Mouse (Mus musculus): ENCODE data around the gene Ercc1. TPM values are rescaled to one million over a fixed set of nuclear protein-coding genes. Genes with fewer than 3 reads are reported as not detected.
A peak's percentile ranks its signal among the peaks of the same experiment; 100 is the strongest.

Ercc1 gene
- polyA plus RNA-seq, 1 experiment from 2014 or later, result 85.5 TPM

- ATAC-seq (ENCODE audit: insufficient number of reproducible peaks, low FRiP score, low TSS enrichment, low read depth), result no peak
- H3K4me2 ChIP-seq (replicated peaks), result no peak overlapping the region
- no peak overlapping the region for H3K9ac ChIP-seq
- no peaks in the 10 kb centered on the region for H3K36me3 ChIP-seq
- no peak overlapping the region for H3K4me3 ChIP-seq (replicated peaks)
- H3K27me3 ChIP-seq, result peaks cover 31% of the 10 kb centered on the region
- H3K4me1 ChIP-seq, result peaks cover 24% of the 10 kb centered on the region
- 83% methylated on average over 9 of the region's 9 CpGs for WGBS
- no peaks in the 10 kb centered on the region for H3K9me3 ChIP-seq (replicated peaks)
- no peak overlapping the region for H3K27ac ChIP-seq (replicated peaks)
Measured at GRCm38 (mm10) chr7:19402535-19403112, 58.0 kb downstream of the Ercc1 start.

GRCm38 (mm10) chr7:19403731-19404296 lies 59.2 kb downstream of the Ercc1 start, which contains the start of gene Klc3:
Klc3 (minus strand) TSS chr7:19404104.
- Histone ChIP-seq H3K4me1 (peaks cover 24% of the 10 kb centered on the region), H3K9me3 (replicated peaks) (no peaks in the 10 kb centered on the region), H3K27me3 (peaks cover 31% of the 10 kb centered on the region), H3K36me3 (no peaks in the 10 kb centered on the region), H3K27ac (replicated peaks) (no peak within 1 kb of the TSS), H3K4me3 (replicated peaks) (peak within 1 kb of the TSS; percentile 53), H3K9ac (peak within 1 kb of the TSS; percentile 26), H3K4me2 (replicated peaks) (peak within 1 kb of the TSS; percentile 90)
- peak; percentile 59 for ATAC-seq (ENCODE audit: insufficient number of reproducible peaks, low FRiP score, low TSS enrichment, low read depth)
- WGBS, result 1% methylated on average over 62 of the region's 62 CpGs

- no peaks in the 10 kb centered on the region for H3K9me3 ChIP-seq (replicated peaks)
- H3K36me3 ChIP-seq, result no peaks in the 10 kb centered on the region
- H3K27ac ChIP-seq (replicated peaks), result no peak within 1 kb of the TSS
- no peak for ATAC-seq (ENCODE audit: insufficient number of reproducible peaks, low FRiP score, low TSS enrichment, low read depth)
- H3K4me3 ChIP-seq (replicated peaks), result peak within 1 kb of the TSS; percentile 53
- H3K9ac ChIP-seq, result peak within 1 kb of the TSS; percentile 26
- H3K27me3 ChIP-seq, result peaks cover 31% of the 10 kb centered on the region
- 50% methylated on average over 7 of the region's 7 CpGs for WGBS
- peak within 1 kb of the TSS; percentile 90 for H3K4me2 ChIP-seq (replicated peaks)
- H3K4me1 ChIP-seq, result peaks cover 20% of the 10 kb centered on the region
Measured at GRCm38 (mm10) chr7:19404476-19404875, 59.9 kb downstream of the Ercc1 start, which contains the start of gene Ckm. Ckm (plus strand) TSS chr7:19404776.

GRCm38 (mm10) chr7:19405417-19405816 lies 60.8 kb downstream of the Ercc1 start:
- Histone ChIP-seq H3K4me3 (replicated peaks) (no peak overlapping the region), H3K27ac (replicated peaks) (no peak overlapping the region), H3K4me1 (peaks cover 14% of the 10 kb centered on the region), H3K4me2 (replicated peaks) (peak overlapping the region; percentile 28; the same call in 1 of the 2 replicates), H3K27me3 (peaks cover 31% of the 10 kb centered on the region), H3K9ac (no peak overlapping the region), H3K9me3 (replicated peaks) (no peaks in the 10 kb centered on the region), H3K36me3 (no peaks in the 10 kb centered on the region)
- WGBS, result 3% methylated on average over 19 of the region's 19 CpGs
- ATAC-seq (ENCODE audit: insufficient number of reproducible peaks, low FRiP score, low TSS enrichment, low read depth), result no peak

MicroRNA genes within 50 kb of the gene (microRNA counts, 519-probe panel; counts per million panel counts)
- not detected for microRNA mmu-miR-343

Small RNA genes within 50 kb of the gene (microRNA-seq; reads per million reads assigned to microRNA genes)
- gene Mir343 (ENCODE audit: borderline number of aligned reads), result not detected

Other genes starting within 250 kb of the Ercc1 start
- 1.9 and 2.3 TPM in 2 replicates for gene Gm4969, start 226.4 kb upstream of the Ercc1 start, polyA plus RNA-seq (2015; fragmentation: Nextera tagmentation; extraction: Ambion mirVana)
- gene Fbxo46, start 224.9 kb upstream of the Ercc1 start, polyA plus RNA-seq (2015; fragmentation: Nextera tagmentation; extraction: Ambion mirVana), result 14.7 and 16.3 TPM in 2 replicates
- 13.9 and 15.1 TPM in 2 replicates for gene Qpctl, start 195.5 kb upstream of the Ercc1 start, polyA plus RNA-seq (2015; fragmentation: Nextera tagmentation; extraction: Ambion mirVana)
- 139 and 140 TPM in 2 replicates for gene Snrpd2, start 195.1 kb upstream of the Ercc1 start, polyA plus RNA-seq (2015; fragmentation: Nextera tagmentation; extraction: Ambion mirVana)
- gene Gipr, start 178.7 kb upstream of the Ercc1 start, polyA plus RNA-seq (2015; fragmentation: Nextera tagmentation; extraction: Ambion mirVana), result 0.68 and 1.1 TPM in 2 replicates
- 10.4 and 12.8 TPM in 2 replicates for gene Eml2, start 168.4 kb upstream of the Ercc1 start, polyA plus RNA-seq (2015; fragmentation: Nextera tagmentation; extraction: Ambion mirVana)
- 1.7 and 1.9 TPM in 2 replicates for gene Gpr4, start 132.2 kb upstream of the Ercc1 start, polyA plus RNA-seq (2015; fragmentation: Nextera tagmentation; extraction: Ambion mirVana)
- 30.8 and 32.5 TPM in 2 replicates for gene Opa3, start 116.4 kb upstream of the Ercc1 start, polyA plus RNA-seq (2015; fragmentation: Nextera tagmentation; extraction: Ambion mirVana)
- 85.2 TPM in 2 replicates for gene Vasp, start 73.0 kb upstream of the Ercc1 start, polyA plus RNA-seq (2015; fragmentation: Nextera tagmentation; extraction: Ambion mirVana)
- gene Ppm1n, start 64.7 kb upstream of the Ercc1 start, polyA plus RNA-seq (2015; fragmentation: Nextera tagmentation; extraction: Ambion mirVana), result 0.14 and 0.41 TPM in 2 replicates
- gene Rtn2, start 62.2 kb upstream of the Ercc1 start, polyA plus RNA-seq (2015; fragmentation: Nextera tagmentation; extraction: Ambion mirVana), result 39.2 and 41.9 TPM in 2 replicates
- gene Fosb, start 34.7 kb upstream of the Ercc1 start, polyA plus RNA-seq (2015; fragmentation: Nextera tagmentation; extraction: Ambion mirVana), result 0.21 and 0.69 TPM in 2 replicates
- 30.4 and 32.0 TPM in 2 replicates for gene Cd3eap, start 14.7 kb downstream of the Ercc1 start, polyA plus RNA-seq (2015; fragmentation: Nextera tagmentation; extraction: Ambion mirVana)
- 17.2 and 22.7 TPM in 2 replicates for gene Ppp1r13l, start 15.0 kb downstream of the Ercc1 start, polyA plus RNA-seq (2015; fragmentation: Nextera tagmentation; extraction: Ambion mirVana)
- gene Ercc2, start 37.2 kb downstream of the Ercc1 start, polyA plus RNA-seq (2015; fragmentation: Nextera tagmentation; extraction: Ambion mirVana), result 16.9 and 18.3 TPM in 2 replicates
- gene Klc3, start 59.3 kb downstream of the Ercc1 start, polyA plus RNA-seq (2015; fragmentation: Nextera tagmentation; extraction: Ambion mirVana), result 41.8 and 43.1 TPM in 2 replicates
- gene Ckm, start 60.0 kb downstream of the Ercc1 start, polyA plus RNA-seq (2015; fragmentation: Nextera tagmentation; extraction: Ambion mirVana), result 118 and 167 TPM in 2 replicates
- gene Mark4, start 114.0 kb downstream of the Ercc1 start, polyA plus RNA-seq (2015; fragmentation: Nextera tagmentation; extraction: Ambion mirVana), result 11.8 and 14.4 TPM in 2 replicates
- 1.2 and 1.4 TPM in 2 replicates for gene Exoc3l2, start 118.6 kb downstream of the Ercc1 start, polyA plus RNA-seq (2015; fragmentation: Nextera tagmentation; extraction: Ambion mirVana)
- 2.4 and 2.8 TPM in 2 replicates for gene Bloc1s3, start 163.6 kb downstream of the Ercc1 start, polyA plus RNA-seq (2015; fragmentation: Nextera tagmentation; extraction: Ambion mirVana)
- gene Trappc6a, start 163.6 kb downstream of the Ercc1 start, polyA plus RNA-seq (2015; fragmentation: Nextera tagmentation; extraction: Ambion mirVana), result 89.5 and 101 TPM in 2 replicates
- gene Nkpd1, start 173.1 kb downstream of the Ercc1 start, polyA plus RNA-seq (2015; fragmentation: Nextera tagmentation; extraction: Ambion mirVana), result 3.1 and 3.3 TPM in 2 replicates
- 31.4 and 36.0 TPM in 2 replicates for gene Ppp1r37, start 218.3 kb downstream of the Ercc1 start, polyA plus RNA-seq (2015; fragmentation: Nextera tagmentation; extraction: Ambion mirVana)
- 1.5 and 2.2 TPM in 2 replicates for gene Zfp296, start 232.5 kb downstream of the Ercc1 start, polyA plus RNA-seq (2015; fragmentation: Nextera tagmentation; extraction: Ambion mirVana)
- 149 and 162 TPM in 2 replicates for gene Gemin7, start 232.8 kb downstream of the Ercc1 start, polyA plus RNA-seq (2015; fragmentation: Nextera tagmentation; extraction: Ambion mirVana)

All from embryonic facial prominence, embryonic 15.5 days (tissue).